Mouse (Mus musculus): ENCODE results near the gene Traf1. TPM values are rescaled to one million over a fixed set of nuclear protein-coding genes. Genes with fewer than 3 reads are reported as not detected.

Gene Traf1
- total and polyA plus RNA-seq, 3 experiments = 1.2 to 2.0 (median 1.2) TPM

GRCm38 (mm10) chr2:34909719-34910118, 51.9 kb downstream of the Traf1 start:
- H3K79me2 ChIP-seq (replicated peaks; ENCODE audit: control insufficient read depth, insufficient read depth, low read length) = no peaks in the 10 kb centered on the region
- no peak for TF ChIP-seq CTCF (IDR thresholded peaks at IDR 0.05)
- TF ChIP-seq POLR2A (IDR thresholded peaks at IDR 0.05; ENCODE audit: insufficient read depth, low read depth, low read length) = no peak
- no peak for TF ChIP-seq EP300 (IDR thresholded peaks at IDR 0.05; ENCODE audit: insufficient read depth, low read depth, low read length)
- H3K27ac ChIP-seq = no peak overlapping the region
- H3K4me3 ChIP-seq = no peak overlapping the region
- no peak for DNase-seq
- no peak overlapping the region for H3K9ac ChIP-seq (ENCODE audit: low read depth, low read length)
- H3K27me3 ChIP-seq (ENCODE audit: control insufficient read depth, insufficient read depth, low read length) = no peaks in the 10 kb centered on the region
- intact Hi-C loops (cut with DNase I) = loop anchor here (10.0 kb wide), 1 partner anchor 135 kb away; the partner anchor contains the start of gene Hspa5
- H3K36me3 ChIP-seq (ENCODE audit: control insufficient read depth, insufficient read depth, low read length) = no peaks in the 10 kb centered on the region
- WGBS = 96% methylated on average over 4 of the region's 4 CpGs
- H3K4me1 ChIP-seq (ENCODE audit: control insufficient read depth, insufficient read depth, low read length) = peaks cover 1% of the 10 kb centered on the region; the same call in 1 of the 2 replicates

GRCm38 (mm10) chr2:34906861-34907604, 54.5 kb downstream of the Traf1 start:
- Histone ChIP-seq H3K4me1 (ENCODE audit: control insufficient read depth, insufficient read depth, low read length) (no peaks in the 10 kb centered on the region; the same call in 1 of the 2 replicates), H3K27me3 (ENCODE audit: control insufficient read depth, insufficient read depth, low read length) (no peaks in the 10 kb centered on the region), H3K9ac (ENCODE audit: low read depth, low read length) (no peak overlapping the region), H3K27ac (no peak overlapping the region), H3K36me3 (ENCODE audit: control insufficient read depth, insufficient read depth, low read length) (no peaks in the 10 kb centered on the region), H3K79me2 (replicated peaks; ENCODE audit: control insufficient read depth, insufficient read depth, low read length) (no peaks in the 10 kb centered on the region), H3K4me3 (no peak overlapping the region)
- DNase-seq = peak; percentile 73 to 76
- TF ChIP-seq POLR2A (IDR thresholded peaks at IDR 0.05; ENCODE audit: insufficient read depth, low read depth, low read length) (no peak), CTCF (IDR thresholded peaks at IDR 0.05) (peak; percentile 35), EP300 (IDR thresholded peaks at IDR 0.05; ENCODE audit: insufficient read depth, low read depth, low read length) (no peak)
- 52% methylated on average over 12 of the region's 12 CpGs for WGBS
- intact Hi-C loops (cut with DNase I) = loop anchor here (10.0 kb wide), 1 partner anchor 132 kb away; the partner anchor contains the start of gene Hspa5

GRCm38 (mm10) chr2:34906426-34906825, 55.1 kb downstream of the Traf1 start:
- intact Hi-C loops (cut with DNase I) = loop anchor here (10.0 kb wide), 1 partner anchor 132 kb away; the partner anchor contains the start of gene Hspa5
- Histone ChIP-seq H3K4me3 (no peak overlapping the region), H3K27me3 (ENCODE audit: control insufficient read depth, insufficient read depth, low read length) (no peaks in the 10 kb centered on the region), H3K79me2 (replicated peaks; ENCODE audit: control insufficient read depth, insufficient read depth, low read length) (no peaks in the 10 kb centered on the region), H3K27ac (no peak overlapping the region), H3K36me3 (ENCODE audit: control insufficient read depth, insufficient read depth, low read length) (no peaks in the 10 kb centered on the region), H3K4me1 (ENCODE audit: control insufficient read depth, insufficient read depth, low read length) (no peaks in the 10 kb centered on the region; the same call in 1 of the 2 replicates), H3K9ac (ENCODE audit: low read depth, low read length) (no peak overlapping the region)
- DNase-seq = no peak
- 83% methylated on average over 6 of the region's 6 CpGs for WGBS
- TF ChIP-seq POLR2A (IDR thresholded peaks at IDR 0.05; ENCODE audit: insufficient read depth, low read depth, low read length) (no peak), EP300 (IDR thresholded peaks at IDR 0.05; ENCODE audit: insufficient read depth, low read depth, low read length) (no peak), CTCF (IDR thresholded peaks at IDR 0.05) (no peak)

GRCm38 (mm10) chr2:34904849-34905542, 56.6 kb downstream of the Traf1 start:
- no peaks in the 10 kb centered on the region for H3K27me3 ChIP-seq (ENCODE audit: control insufficient read depth, insufficient read depth, low read length)
- intact Hi-C loops (cut with DNase I) = loop anchor here (2.0 to 10.0 kb wide), 3 partner anchors 34 to 130 kb away; partner anchors contain the start of gene Hspa5
- H3K36me3 ChIP-seq (ENCODE audit: control insufficient read depth, insufficient read depth, low read length) = no peaks in the 10 kb centered on the region
- H3K27ac ChIP-seq = peak overlapping the region; percentile 81
- no peaks in the 10 kb centered on the region; the same call in 1 of the 2 replicates for H3K4me1 ChIP-seq (ENCODE audit: control insufficient read depth, insufficient read depth, low read length)
- peak overlapping the region; percentile 44 for H3K4me3 ChIP-seq
- peak overlapping the region; percentile 54 for H3K9ac ChIP-seq (ENCODE audit: low read depth, low read length)
- TF ChIP-seq POLR2A (IDR thresholded peaks at IDR 0.05; ENCODE audit: insufficient read depth, low read depth, low read length) = peak; percentile 81
- TF ChIP-seq CTCF (IDR thresholded peaks at IDR 0.05) = no peak
- peak; percentile 57; the same call in 1 of the 2 replicates for TF ChIP-seq EP300 (IDR thresholded peaks at IDR 0.05; ENCODE audit: insufficient read depth, low read depth, low read length)
- DNase-seq = peak; percentile 97 to 99
- H3K79me2 ChIP-seq (replicated peaks; ENCODE audit: control insufficient read depth, insufficient read depth, low read length) = no peaks in the 10 kb centered on the region
- 1% methylated on average over 34 of the region's 34 CpGs for WGBS

GRCm38 (mm10) chr2:34903652-34904405, 57.7 kb downstream of the Traf1 start:
- Histone ChIP-seq H3K27me3 (ENCODE audit: control insufficient read depth, insufficient read depth, low read length) (no peaks in the 10 kb centered on the region), H3K4me3 (no peak overlapping the region), H3K36me3 (ENCODE audit: control insufficient read depth, insufficient read depth, low read length) (no peaks in the 10 kb centered on the region), H3K27ac (peak overlapping the region; percentile 81; the same call in 1 of the 2 replicates), H3K79me2 (replicated peaks; ENCODE audit: control insufficient read depth, insufficient read depth, low read length) (no peaks in the 10 kb centered on the region), H3K4me1 (ENCODE audit: control insufficient read depth, insufficient read depth, low read length) (no peaks in the 10 kb centered on the region; the same call in 1 of the 2 replicates), H3K9ac (ENCODE audit: low read depth, low read length) (no peak overlapping the region)
- no peak for DNase-seq
- intact Hi-C loops (cut with DNase I) = loop anchor here (2.0 to 10.0 kb wide), 3 partner anchors 33 to 129 kb away; partner anchors contain the start of gene Hspa5
- 75% methylated on average over 4 of the region's 4 CpGs for WGBS
- TF ChIP-seq CTCF (IDR thresholded peaks at IDR 0.05) (no peak), POLR2A (IDR thresholded peaks at IDR 0.05; ENCODE audit: insufficient read depth, low read depth, low read length) (no peak), EP300 (IDR thresholded peaks at IDR 0.05; ENCODE audit: insufficient read depth, low read depth, low read length) (no peak)

Measured in heart, adult 2 months (tissue).